Comparison of ENCODE assay signal across 20 mouse cellular contexts in genomic region chr2:172290474-172290873, GRCm38 (mm10). TPM values are rescaled to one million over a fixed set of nuclear protein-coding genes. Genes with fewer than 3 reads are reported as not detected.
DNase-seq lines count a peak whose midpoint lies in the region; ATAC-seq lines count a peak whose summit lies in the region.
"Had no signal": no experiment of that assay in that cellular context is flagged by ENCODE, and none has a peak within 500 bp of the region (broad histone marks: within the 10 kb centered on the region; RNA-seq: fewer than 3 reads in every experiment).

No protein-coding gene starts in this region.

- H3K4me2 ChIP-seq in kidney, embryonic 15.5 days, result no peak overlapping the region
- H3K4me2 ChIP-seq in liver, embryonic 11.5 days, result peak overlapping the region; percentile 60
- no peak overlapping the region for H3K4me2 ChIP-seq in forebrain, embryonic 11.5 days (ENCODE audit: low read depth, low read length, severe bottlenecking)
- H3K4me2 ChIP-seq: embryonic facial prominence, embryonic 12.5 days; neural tube, embryonic 13.5 days had no signal

- peak; percentile 59 for ATAC-seq in kidney, embryonic 15.5 days (replicated peaks; ENCODE audit: low FRiP score)
- ATAC-seq in liver, embryonic 11.5 days (replicated peaks; ENCODE audit: low FRiP score), result peak; percentile 90
- ATAC-seq in forebrain, embryonic 11.5 days (replicated peaks; ENCODE audit: low FRiP score), result no peak
- ATAC-seq: CD4-positive, CD25-positive, alpha-beta regulatory T cell, adult 4 months; forebrain, postnatal 0 days; hindbrain, embryonic 16.5 days had no signal

- H3K27me3 ChIP-seq in kidney, embryonic 15.5 days, result no peaks in the 10 kb centered on the region
- no peaks in the 10 kb centered on the region for H3K27me3 ChIP-seq in liver, embryonic 11.5 days (replicated peaks; ENCODE audit: control insufficient read depth, insufficient read depth, low read length)
- H3K27me3 ChIP-seq in forebrain, embryonic 11.5 days (ENCODE audit: control insufficient read depth, insufficient read depth, low read length), result no peaks in the 10 kb centered on the region; the same call in 1 of the 2 replicates
- H3K27me3 ChIP-seq: embryonic facial prominence, embryonic 12.5 days; neural tube, embryonic 13.5 days had no signal

- H3K9me3 ChIP-seq in kidney, embryonic 15.5 days (replicated peaks), result no peaks in the 10 kb centered on the region
- H3K9me3 ChIP-seq in liver, embryonic 11.5 days (ENCODE audit: control insufficient read depth, low read length), result no peaks in the 10 kb centered on the region
- H3K9me3 ChIP-seq in forebrain, embryonic 11.5 days (ENCODE audit: control insufficient read depth, low read length), result no peaks in the 10 kb centered on the region
- H3K9me3 ChIP-seq: embryonic facial prominence, embryonic 12.5 days; neural tube, embryonic 13.5 days had no signal

- DNase-seq in kidney, adult 9 months, result no peak
- peak; percentile 86 for DNase-seq in c-Kit-positive CD71-positive TER-119-negative erythroid progenitor cells, embryonic 14.5 days (ENCODE audit: low read depth)
- DNase-seq in liver, embryonic 11.5 days (ENCODE audit: low spot score), result peak; percentile 76
- peak; percentile 75 to 80 for DNase-seq in spleen, postnatal 4 days (ENCODE audit: low spot score in 2 of 2)
- no peak for DNase-seq in thymus, postnatal 14 days
- DNase-seq in forebrain, embryonic 11.5 days (ENCODE audit: low spot score), result no peak
- DNase-seq: cerebellum, postnatal 14 days; forebrain, postnatal 0 days; gastrocnemius, postnatal 10 days; retina, postnatal 1 day had no signal

- 84% methylated on average over 11 of the region's 11 CpGs for WGBS in kidney, embryonic 15.5 days
- 43% methylated on average over 11 of the region's 11 CpGs for WGBS in liver, embryonic 11.5 days
- WGBS in forebrain, embryonic 11.5 days, result 87% methylated on average over 11 of the region's 11 CpGs

- H3K4me3 ChIP-seq in kidney, embryonic 15.5 days (replicated peaks), result no peak overlapping the region
- H3K4me3 ChIP-seq in liver, embryonic 11.5 days (ENCODE audit: low read depth, low read length), result peak overlapping the region; percentile 30
- H3K4me3 ChIP-seq in forebrain, embryonic 11.5 days (ENCODE audit: low read depth, low read length), result no peak overlapping the region
- H3K4me3 ChIP-seq: embryonic facial prominence, embryonic 12.5 days; layer of hippocampus, adult 2 months; neural tube, embryonic 13.5 days had no signal

- no peaks in the 10 kb centered on the region for H3K4me1 ChIP-seq in kidney, embryonic 15.5 days
- peaks cover 24% of the 10 kb centered on the region for H3K4me1 ChIP-seq in liver, embryonic 11.5 days (replicated peaks; ENCODE audit: control insufficient read depth, insufficient read depth, low read length)
- H3K4me1 ChIP-seq in forebrain, embryonic 11.5 days (replicated peaks; ENCODE audit: control insufficient read depth, insufficient read depth, low read length), result peaks cover 8% of the 10 kb centered on the region
- H3K4me1 ChIP-seq: embryonic facial prominence, embryonic 12.5 days had no signal

- H3K27ac ChIP-seq in kidney, embryonic 15.5 days, result no peak overlapping the region
- peak overlapping the region; percentile 91 for H3K27ac ChIP-seq in liver, embryonic 11.5 days (ENCODE audit: low read depth, low read length)
- H3K27ac ChIP-seq in forebrain, embryonic 11.5 days (ENCODE audit: low read depth, low read length), result no peak overlapping the region
- H3K27ac ChIP-seq: embryonic facial prominence, embryonic 12.5 days; layer of hippocampus, adult 2 months; macrophage; neural tube, embryonic 13.5 days had no signal

- no peak overlapping the region for H3K9ac ChIP-seq in kidney, embryonic 15.5 days
- H3K9ac ChIP-seq in liver, embryonic 11.5 days (ENCODE audit: low read depth, low read length), result peak overlapping the region; percentile 50; the same call in 1 of the 2 replicates
- H3K9ac ChIP-seq in forebrain, embryonic 11.5 days (ENCODE audit: low read length), result no peak overlapping the region
- H3K9ac ChIP-seq: embryonic facial prominence, embryonic 12.5 days; forebrain, postnatal 0 days; neural tube, embryonic 13.5 days had no signal

- no peaks in the 10 kb centered on the region for H3K36me3 ChIP-seq in kidney, embryonic 15.5 days
- H3K36me3 ChIP-seq in liver, embryonic 11.5 days (ENCODE audit: control insufficient read depth, insufficient read depth, low read length), result no peaks in the 10 kb centered on the region
- no peaks in the 10 kb centered on the region for H3K36me3 ChIP-seq in forebrain, embryonic 11.5 days (ENCODE audit: control insufficient read depth, insufficient read depth, low read length)
- H3K36me3 ChIP-seq: embryonic facial prominence, embryonic 12.5 days; neural tube, embryonic 13.5 days had no signal

RNA-seq across cellular contexts. Expression of gene Mc3r, which starts 42.2 kb away (rescaled TPM):
- not detected in 2 replicates for polyA plus RNA-seq in kidney, embryonic 15.5 days (2015; fragmentation: Nextera tagmentation; extraction: Ambion mirVana)
- polyA plus RNA-seq in liver, embryonic 11.5 days (2014; fragmentation: Nextera tagmentation; extraction: Ambion mirVana), result 0.06 and 0.08 TPM in 2 replicates
- polyA plus RNA-seq in forebrain, embryonic 11.5 days (2014; fragmentation: Nextera tagmentation; extraction: Ambion mirVana), result 0.09 TPM in 1 of 2 replicates, not detected in the other
- polyA plus RNA-seq: CD4-positive, CD25-positive, alpha-beta regulatory T cell, adult 4 months; embryonic facial prominence, embryonic 12.5 days; heart, embryonic 14.5 days; kidney, embryonic 14.5 days; liver, adult 2 months; macrophage had no signal

RNA-seq across cellular contexts. Expression of gene Fam210b, which starts 54.9 kb away (rescaled TPM):
- 10.4 and 11.9 TPM in 2 replicates for polyA plus RNA-seq in kidney, embryonic 15.5 days (2015; fragmentation: Nextera tagmentation; extraction: Ambion mirVana)
- 56.2 and 63.7 TPM in 2 replicates for polyA plus RNA-seq in liver, embryonic 11.5 days (2014; fragmentation: Nextera tagmentation; extraction: Ambion mirVana)
- 20.1 and 20.9 TPM in 2 replicates for polyA plus RNA-seq in forebrain, embryonic 11.5 days (2014; fragmentation: Nextera tagmentation; extraction: Ambion mirVana)

Comparison
In these comparisons a context has a peak if more than half of its experiments do, and no peak if none do; other contexts are left out.
1. DNase-seq: peak in c-Kit-positive CD71-positive TER-119-negative erythroid progenitor cells, embryonic 14.5 days (single experiment), liver, embryonic 11.5 days (single experiment) and spleen, postnatal 4 days (2 of 2); none in kidney, adult 9 months (single experiment), thymus, postnatal 14 days (single experiment) and forebrain, embryonic 11.5 days (single experiment).